Mouse (Mus musculus): Measurements from ENCODE around the gene 9930104L06Rik. TPM values are rescaled to one million over a fixed set of nuclear protein-coding genes. Genes with fewer than 3 reads are reported as not detected.

Gene 9930104L06Rik
- polyA plus RNA-seq, 1 experiment = 6.5 TPM

DNA sequence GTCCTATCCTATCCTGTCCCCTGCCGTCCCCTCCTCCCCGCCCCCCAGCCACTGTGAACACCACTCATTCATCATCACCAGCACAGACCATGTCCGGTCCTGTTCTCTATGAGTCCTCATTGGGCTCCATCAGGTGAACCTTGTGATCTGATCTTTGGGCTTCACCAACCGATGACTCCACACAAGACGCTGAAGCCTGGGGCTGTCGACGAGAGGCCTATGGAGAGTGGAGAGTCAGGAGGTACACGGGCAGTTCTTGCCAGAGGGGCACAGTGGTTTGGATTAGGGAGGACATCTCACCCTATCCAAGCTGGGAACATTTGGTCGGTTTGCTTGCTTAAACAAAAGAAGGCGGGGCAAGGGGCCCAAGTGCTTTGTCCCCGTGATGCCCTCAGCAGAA is 33.3 kb downstream of the 9930104L06Rik start:
- TF ChIP-seq CEBPB (IDR thresholded peaks at IDR 0.05; ENCODE audit: low read depth) (no peak), FOSL1 (IDR thresholded peaks at IDR 0.05; ENCODE audit: insufficient read depth, low read length, poor library complexity, severe bottlenecking) (no peak), USF1 (IDR thresholded peaks at IDR 0.05; ENCODE audit: low read depth) (no peak), MAX (IDR thresholded peaks at IDR 0.05) (no peak), MYOD1 (IDR thresholded peaks at IDR 0.05; ENCODE audit: control insufficient read depth, insufficient read length, low read depth) (no peak), MYOG (IDR thresholded peaks at IDR 0.05; ENCODE audit: control insufficient read depth, extremely low read depth, insufficient read length) (no peak), CTCF (IDR thresholded peaks at IDR 0.05; ENCODE audit: control insufficient read depth, insufficient read depth, insufficient read length) (no peak)
- peaks cover 86% of the 10 kb centered on the region for H3K27me3 ChIP-seq (ENCODE audit: control insufficient read depth, insufficient read depth, insufficient read length)
- no peaks in the 10 kb centered on the region for H3K79me3 ChIP-seq (ENCODE audit: low read depth)
- no peak overlapping the region for H3K4me3 ChIP-seq (ENCODE audit: insufficient read depth, poor library complexity, severe bottlenecking)
- no peaks in the 10 kb centered on the region for H3K79me2 ChIP-seq (ENCODE audit: control insufficient read depth, insufficient read depth)
- H3ac ChIP-seq (ENCODE audit: control insufficient read depth, insufficient read length, low read depth) = no peak overlapping the region
- H3K36me3 ChIP-seq (ENCODE audit: control insufficient read depth, insufficient read depth) = no peaks in the 10 kb centered on the region

DNA sequence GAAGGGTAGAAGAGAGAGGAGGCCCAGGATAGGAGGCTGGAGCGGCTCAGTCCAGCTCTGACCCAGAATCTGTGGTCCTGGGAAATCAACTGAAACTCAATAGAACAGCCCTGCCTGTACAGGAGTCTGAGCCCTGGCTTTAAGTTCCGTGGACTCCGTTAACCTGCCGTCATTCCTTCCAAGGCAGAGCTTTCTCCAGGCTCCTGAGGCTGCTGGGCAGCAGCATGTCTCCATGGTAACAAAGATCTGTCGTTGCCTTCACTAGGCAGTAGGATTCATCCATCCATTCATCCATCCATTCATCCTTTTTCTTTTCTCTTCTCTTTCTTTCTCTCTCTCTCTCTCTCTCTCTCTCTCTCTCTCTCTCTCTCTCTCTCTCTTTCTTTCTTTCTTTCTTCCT is 33.8 kb downstream of the 9930104L06Rik start:
- peaks cover 87% of the 10 kb centered on the region for H3K27me3 ChIP-seq (ENCODE audit: control insufficient read depth, insufficient read depth, insufficient read length)

GRCm38 (mm10) chr4:124971094-124971493 is 34.2 kb downstream of the 9930104L06Rik start:
- H3K79me2 ChIP-seq (ENCODE audit: control insufficient read depth, insufficient read depth) = no peaks in the 10 kb centered on the region
- no peak overlapping the region for H3K4me3 ChIP-seq (ENCODE audit: insufficient read depth, poor library complexity, severe bottlenecking)
- H3ac ChIP-seq (ENCODE audit: control insufficient read depth, insufficient read length, low read depth) = no peak overlapping the region
- no peaks in the 10 kb centered on the region for H3K36me3 ChIP-seq (ENCODE audit: control insufficient read depth, insufficient read depth)
- no peak for TF ChIP-seq CEBPB (IDR thresholded peaks at IDR 0.05; ENCODE audit: low read depth)
- no peak for TF ChIP-seq MYOG (IDR thresholded peaks at IDR 0.05; ENCODE audit: control insufficient read depth, extremely low read depth, insufficient read length)
- TF ChIP-seq USF1 (IDR thresholded peaks at IDR 0.05; ENCODE audit: low read depth) = no peak
- TF ChIP-seq MYOD1 (IDR thresholded peaks at IDR 0.05; ENCODE audit: control insufficient read depth, insufficient read length, low read depth) = no peak
- TF ChIP-seq CTCF (IDR thresholded peaks at IDR 0.05; ENCODE audit: control insufficient read depth, insufficient read depth, insufficient read length) = no peak
- TF ChIP-seq FOSL1 (IDR thresholded peaks at IDR 0.05; ENCODE audit: insufficient read depth, low read length, poor library complexity, severe bottlenecking) = no peak
- no peak for TF ChIP-seq MAX (IDR thresholded peaks at IDR 0.05)
- H3K27me3 ChIP-seq (ENCODE audit: control insufficient read depth, insufficient read depth, insufficient read length) = peaks cover 88% of the 10 kb centered on the region
- no peaks in the 10 kb centered on the region for H3K79me3 ChIP-seq (ENCODE audit: low read depth)

More for the DNA sequence above, 33.8 kb downstream of the 9930104L06Rik start:
- Histone ChIP-seq H3K4me3 (ENCODE audit: insufficient read depth, poor library complexity, severe bottlenecking) (no peak overlapping the region), H3K36me3 (ENCODE audit: control insufficient read depth, insufficient read depth) (no peaks in the 10 kb centered on the region), H3ac (ENCODE audit: control insufficient read depth, insufficient read length, low read depth) (no peak overlapping the region), H3K79me2 (ENCODE audit: control insufficient read depth, insufficient read depth) (no peaks in the 10 kb centered on the region), H3K79me3 (ENCODE audit: low read depth) (no peaks in the 10 kb centered on the region)
- TF ChIP-seq MYOG (IDR thresholded peaks at IDR 0.05; ENCODE audit: control insufficient read depth, extremely low read depth, insufficient read length) = no peak
- no peak for TF ChIP-seq CTCF (IDR thresholded peaks at IDR 0.05; ENCODE audit: control insufficient read depth, insufficient read depth, insufficient read length)

- TF ChIP-seq CEBPB (IDR thresholded peaks at IDR 0.05; ENCODE audit: low read depth) (no peak), MAX (IDR thresholded peaks at IDR 0.05) (no peak), MYOG (IDR thresholded peaks at IDR 0.05; ENCODE audit: control insufficient read depth, extremely low read depth, insufficient read length) (no peak), USF1 (IDR thresholded peaks at IDR 0.05; ENCODE audit: low read depth) (no peak), CTCF (IDR thresholded peaks at IDR 0.05; ENCODE audit: control insufficient read depth, insufficient read depth, insufficient read length) (no peak), FOSL1 (IDR thresholded peaks at IDR 0.05; ENCODE audit: insufficient read depth, low read length, poor library complexity, severe bottlenecking) (no peak), MYOD1 (IDR thresholded peaks at IDR 0.05; ENCODE audit: control insufficient read depth, insufficient read length, low read depth) (no peak)
- Histone ChIP-seq H3ac (ENCODE audit: control insufficient read depth, insufficient read length, low read depth) (no peak overlapping the region), H3K4me3 (ENCODE audit: insufficient read depth, poor library complexity, severe bottlenecking) (no peak overlapping the region), H3K79me2 (ENCODE audit: control insufficient read depth, insufficient read depth) (no peaks in the 10 kb centered on the region), H3K79me3 (ENCODE audit: low read depth) (no peaks in the 10 kb centered on the region), H3K27me3 (ENCODE audit: control insufficient read depth, insufficient read depth, insufficient read length) (peaks cover 92% of the 10 kb centered on the region), H3K36me3 (ENCODE audit: control insufficient read depth, insufficient read depth) (no peaks in the 10 kb centered on the region)
Observed at GRCm38 (mm10) chr4:124972316-124972715, 35.5 kb downstream of the 9930104L06Rik start.

GRCm38 (mm10) chr4:124973296-124973695 is 36.4 kb downstream of the 9930104L06Rik start:
- Histone ChIP-seq H3K79me3 (ENCODE audit: low read depth) (no peaks in the 10 kb centered on the region), H3K27me3 (ENCODE audit: control insufficient read depth, insufficient read depth, insufficient read length) (peaks cover 91% of the 10 kb centered on the region), H3K79me2 (ENCODE audit: control insufficient read depth, insufficient read depth) (no peaks in the 10 kb centered on the region), H3ac (ENCODE audit: control insufficient read depth, insufficient read length, low read depth) (no peak overlapping the region), H3K36me3 (ENCODE audit: control insufficient read depth, insufficient read depth) (no peaks in the 10 kb centered on the region), H3K4me3 (ENCODE audit: insufficient read depth, poor library complexity, severe bottlenecking) (no peak overlapping the region)
- TF ChIP-seq USF1 (IDR thresholded peaks at IDR 0.05; ENCODE audit: low read depth) (no peak), CEBPB (IDR thresholded peaks at IDR 0.05; ENCODE audit: low read depth) (no peak), CTCF (IDR thresholded peaks at IDR 0.05; ENCODE audit: control insufficient read depth, insufficient read depth, insufficient read length) (no peak), MYOD1 (IDR thresholded peaks at IDR 0.05; ENCODE audit: control insufficient read depth, insufficient read length, low read depth) (no peak), MAX (IDR thresholded peaks at IDR 0.05) (no peak), MYOG (IDR thresholded peaks at IDR 0.05; ENCODE audit: control insufficient read depth, extremely low read depth, insufficient read length) (no peak), FOSL1 (IDR thresholded peaks at IDR 0.05; ENCODE audit: insufficient read depth, low read length, poor library complexity, severe bottlenecking) (no peak)

DNA sequence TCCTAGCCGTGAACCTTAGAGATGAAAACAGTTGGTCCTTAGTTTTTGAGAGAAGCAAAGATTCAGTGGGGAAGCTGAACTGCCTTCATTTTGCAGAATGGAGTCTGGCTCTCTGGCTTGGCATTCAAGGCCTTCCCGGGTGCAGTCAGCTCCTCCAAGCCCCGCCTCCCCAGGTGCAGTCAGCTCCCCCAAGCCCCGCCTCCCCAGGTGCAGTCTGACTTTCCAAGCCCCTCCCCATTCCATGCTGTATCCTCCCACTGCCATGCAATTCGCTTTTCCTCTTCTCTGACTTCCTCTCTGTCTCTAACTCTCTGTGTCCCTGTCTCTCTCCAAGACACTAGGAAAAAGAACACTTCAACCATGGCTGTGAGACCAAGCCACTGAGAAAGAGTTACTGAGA is 41.4 kb downstream of the 9930104L06Rik start:
- H3K79me3 ChIP-seq (ENCODE audit: low read depth) = no peaks in the 10 kb centered on the region
- H3K36me3 ChIP-seq (ENCODE audit: control insufficient read depth, insufficient read depth) = no peaks in the 10 kb centered on the region
- H3K79me2 ChIP-seq (ENCODE audit: control insufficient read depth, insufficient read depth) = no peaks in the 10 kb centered on the region
- peaks cover 82% of the 10 kb centered on the region for H3K27me3 ChIP-seq (ENCODE audit: control insufficient read depth, insufficient read depth, insufficient read length)
- no peak overlapping the region for H3ac ChIP-seq (ENCODE audit: control insufficient read depth, insufficient read length, low read depth)
- no peak overlapping the region for H3K4me3 ChIP-seq (ENCODE audit: insufficient read depth, poor library complexity, severe bottlenecking)
- TF ChIP-seq CTCF (IDR thresholded peaks at IDR 0.05; ENCODE audit: control insufficient read depth, insufficient read depth, insufficient read length) (no peak), MYOD1 (IDR thresholded peaks at IDR 0.05; ENCODE audit: control insufficient read depth, insufficient read length, low read depth) (no peak), USF1 (IDR thresholded peaks at IDR 0.05; ENCODE audit: low read depth) (no peak), FOSL1 (IDR thresholded peaks at IDR 0.05; ENCODE audit: insufficient read depth, low read length, poor library complexity, severe bottlenecking) (no peak), CEBPB (IDR thresholded peaks at IDR 0.05; ENCODE audit: low read depth) (no peak), MYOG (IDR thresholded peaks at IDR 0.05; ENCODE audit: control insufficient read depth, extremely low read depth, insufficient read length) (no peak), MAX (IDR thresholded peaks at IDR 0.05) (no peak)

Measured in C2C12 (cell line).